Mouse (Mus musculus) ES-E14 (cell line): ENCODE results near the gene H2afy.

Experiments used
- CHD2 ChIP-seq: IDR thresholded peaks from 2 replicates; pipeline ENCODE4 v1.6.1; 2014; ENCODE audit warnings: mild to moderate bottlenecking, low read depth, low read length, inconsistent platforms
- MAFK ChIP-seq: IDR thresholded peaks from 2 replicates; pipeline ENCODE4 v1.6.1; 2014; ENCODE audit warnings: mild to moderate bottlenecking, low read depth, low read length, inconsistent platforms; ENCODE audit not compliant: insufficient read depth
- ZNF384 ChIP-seq: IDR thresholded peaks from 2 replicates; pipeline ENCODE4 v1.6.1; 2012; ENCODE audit warnings: low read depth, low read length, inconsistent platforms

DNA sequence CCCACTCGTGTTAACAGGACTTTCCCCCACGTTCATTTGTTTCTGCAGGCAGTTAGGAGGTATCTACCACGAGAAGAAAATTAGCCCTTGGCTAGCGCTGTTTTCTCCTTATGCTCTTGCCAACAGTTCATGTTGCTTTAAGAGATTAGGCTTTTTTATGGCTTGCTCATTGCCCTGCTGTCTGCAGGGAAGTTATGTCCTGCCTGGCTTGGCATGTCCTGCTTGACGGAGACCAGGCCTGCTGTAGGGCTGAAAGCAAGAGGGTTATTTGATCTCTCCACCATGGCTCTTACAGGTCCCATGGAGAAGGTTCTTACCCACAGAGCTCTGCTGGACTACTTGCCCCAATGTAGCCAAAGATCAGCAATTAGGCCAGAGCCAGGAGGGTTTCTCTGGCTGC, 18.9 kb upstream of the H2afy start:
- TF ChIP-seq MAFK (no peak), ZNF384 (no peak), CHD2 (no peak)
